Mouse (Mus musculus): ENCODE results near the gene Hacd2. TPM values are rescaled to one million over a fixed set of nuclear protein-coding genes. Genes with fewer than 3 reads are reported as not detected.
A peak's percentile ranks its signal among the peaks of the same experiment; 100 is the strongest.

Hacd2 gene
- polyA plus RNA-seq, 1 experiment from 2014 or later, result 49.9 TPM

- peak overlapping the region; percentile 50; the same call in 1 of the 2 replicates for H3K9ac ChIP-seq (ENCODE audit: low read depth, low read length)
- H3K27ac ChIP-seq (ENCODE audit: low read depth, low read length), result no peak overlapping the region
- H3K9me3 ChIP-seq (ENCODE audit: control insufficient read depth, low read length), result no peaks in the 10 kb centered on the region
- peak overlapping the region; percentile 63 for H3K4me2 ChIP-seq (ENCODE audit: low read length)
- peaks cover 10% of the 10 kb centered on the region for H3K27me3 ChIP-seq (replicated peaks; ENCODE audit: control insufficient read depth, insufficient read depth, low read length)
- WGBS, result 53% methylated on average over 5 of the region's 5 CpGs
- H3K4me3 ChIP-seq (ENCODE audit: low read length), result peak overlapping the region; percentile 73
- H3K4me1 ChIP-seq (ENCODE audit: control insufficient read depth, insufficient read depth, low read depth, low read length), result peaks cover 11% of the 10 kb centered on the region
- 0 out of 2 replicates have a peak, but pooled peaks cover 3% of the 10 kb centered on the region for H3K36me3 ChIP-seq (ENCODE audit: control insufficient read depth, insufficient read depth, low read length)
- no peak; the same call in 1 of the 2 replicates for ATAC-seq
Observed at GRCm38 (mm10) chr16:35021903-35022241, 356 bp upstream of the Hacd2 start.

GRCm38 (mm10) chr16:35023138-35023735 lies 1.0 kb downstream of the Hacd2 start:
- Histone ChIP-seq H3K4me1 (ENCODE audit: control insufficient read depth, insufficient read depth, low read depth, low read length) (peaks cover 11% of the 10 kb centered on the region), H3K9ac (ENCODE audit: low read depth, low read length) (peak overlapping the region; percentile 81), H3K4me3 (ENCODE audit: low read length) (peak overlapping the region; percentile 73), H3K27ac (ENCODE audit: low read depth, low read length) (no peak overlapping the region), H3K9me3 (ENCODE audit: control insufficient read depth, low read length) (no peaks in the 10 kb centered on the region), H3K27me3 (replicated peaks; ENCODE audit: control insufficient read depth, insufficient read depth, low read length) (peaks cover 9% of the 10 kb centered on the region), H3K4me2 (ENCODE audit: low read length) (peak overlapping the region; percentile 63), H3K36me3 (ENCODE audit: control insufficient read depth, insufficient read depth, low read length) (0 out of 2 replicates have a peak, but pooled peaks cover 3% of the 10 kb centered on the region)
- 5% methylated on average over 8 of the region's 8 CpGs for WGBS
- no peak for ATAC-seq

GRCm38 (mm10) chr16:35024300-35024699 lies 2.1 kb downstream of the Hacd2 start:
- Histone ChIP-seq H3K27me3 (replicated peaks; ENCODE audit: control insufficient read depth, insufficient read depth, low read length) (peaks cover 5% of the 10 kb centered on the region), H3K9ac (ENCODE audit: low read depth, low read length) (no peak overlapping the region), H3K36me3 (ENCODE audit: control insufficient read depth, insufficient read depth, low read length) (0 out of 2 replicates have a peak, but pooled peaks cover 3% of the 10 kb centered on the region), H3K27ac (ENCODE audit: low read depth, low read length) (no peak overlapping the region), H3K4me3 (ENCODE audit: low read length) (no peak overlapping the region), H3K4me2 (ENCODE audit: low read length) (no peak overlapping the region), H3K4me1 (ENCODE audit: control insufficient read depth, insufficient read depth, low read depth, low read length) (peaks cover 11% of the 10 kb centered on the region), H3K9me3 (ENCODE audit: control insufficient read depth, low read length) (no peaks in the 10 kb centered on the region)
- 83% methylated on average over 5 of the region's 5 CpGs for WGBS
- no peak for ATAC-seq

- Histone ChIP-seq H3K27me3 (replicated peaks; ENCODE audit: control insufficient read depth, insufficient read depth, low read length) (0 out of 2 replicates have a peak, but pooled peaks cover 2% of the 10 kb centered on the region), H3K36me3 (ENCODE audit: control insufficient read depth, insufficient read depth, low read length) (0 out of 2 replicates have a peak, but pooled peaks cover 3% of the 10 kb centered on the region), H3K9ac (ENCODE audit: low read depth, low read length) (no peak overlapping the region), H3K4me2 (ENCODE audit: low read length) (no peak overlapping the region), H3K27ac (ENCODE audit: low read depth, low read length) (no peak overlapping the region), H3K4me1 (ENCODE audit: control insufficient read depth, insufficient read depth, low read depth, low read length) (peaks cover 11% of the 10 kb centered on the region), H3K9me3 (ENCODE audit: control insufficient read depth, low read length) (no peaks in the 10 kb centered on the region), H3K4me3 (ENCODE audit: low read length) (no peak overlapping the region)
- WGBS, result 92% methylated on average over 4 of the region's 4 CpGs
- ATAC-seq, result no peak
Observed at GRCm38 (mm10) chr16:35025347-35025746, 3.1 kb downstream of the Hacd2 start.

GRCm38 (mm10) chr16:35033241-35033640 lies 11.0 kb downstream of the Hacd2 start:
- Histone ChIP-seq H3K4me1 (ENCODE audit: control insufficient read depth, insufficient read depth, low read depth, low read length) (no peaks in the 10 kb centered on the region), H3K4me3 (ENCODE audit: low read length) (no peak overlapping the region), H3K9ac (ENCODE audit: low read depth, low read length) (no peak overlapping the region), H3K9me3 (ENCODE audit: control insufficient read depth, low read length) (no peaks in the 10 kb centered on the region), H3K4me2 (ENCODE audit: low read length) (no peak overlapping the region), H3K27me3 (replicated peaks; ENCODE audit: control insufficient read depth, insufficient read depth, low read length) (no peaks in the 10 kb centered on the region), H3K36me3 (ENCODE audit: control insufficient read depth, insufficient read depth, low read length) (no peaks in the 10 kb centered on the region; the same call in none of the 2 replicates), H3K27ac (ENCODE audit: low read depth, low read length) (no peak overlapping the region)
- no peak for ATAC-seq
- WGBS, result 90% methylated on average over 3 of the region's 3 CpGs

- Histone ChIP-seq H3K9ac (ENCODE audit: low read depth, low read length) (no peak overlapping the region), H3K4me2 (ENCODE audit: low read length) (no peak overlapping the region), H3K4me1 (ENCODE audit: control insufficient read depth, insufficient read depth, low read depth, low read length) (no peaks in the 10 kb centered on the region), H3K27me3 (replicated peaks; ENCODE audit: control insufficient read depth, insufficient read depth, low read length) (no peaks in the 10 kb centered on the region), H3K4me3 (ENCODE audit: low read length) (no peak overlapping the region), H3K27ac (ENCODE audit: low read depth, low read length) (no peak overlapping the region), H3K9me3 (ENCODE audit: control insufficient read depth, low read length) (no peaks in the 10 kb centered on the region), H3K36me3 (ENCODE audit: control insufficient read depth, insufficient read depth, low read length) (no peaks in the 10 kb centered on the region; the same call in none of the 2 replicates)
- no peak for ATAC-seq
- 81% methylated on average over 8 of the region's 8 CpGs for WGBS
Observed at GRCm38 (mm10) chr16:35033809-35034577, 11.8 kb downstream of the Hacd2 start.

GRCm38 (mm10) chr16:35034971-35035370 lies 12.7 kb downstream of the Hacd2 start:
- Histone ChIP-seq H3K4me3 (ENCODE audit: low read length) (no peak overlapping the region), H3K9me3 (ENCODE audit: control insufficient read depth, low read length) (no peaks in the 10 kb centered on the region), H3K27ac (ENCODE audit: low read depth, low read length) (no peak overlapping the region), H3K36me3 (ENCODE audit: control insufficient read depth, insufficient read depth, low read length) (no peaks in the 10 kb centered on the region; the same call in none of the 2 replicates), H3K9ac (ENCODE audit: low read depth, low read length) (no peak overlapping the region), H3K4me1 (ENCODE audit: control insufficient read depth, insufficient read depth, low read depth, low read length) (no peaks in the 10 kb centered on the region), H3K27me3 (replicated peaks; ENCODE audit: control insufficient read depth, insufficient read depth, low read length) (no peaks in the 10 kb centered on the region), H3K4me2 (ENCODE audit: low read length) (no peak overlapping the region)
- 95% methylated on average over 5 of the region's 5 CpGs for WGBS
- no peak for ATAC-seq

GRCm38 (mm10) chr16:35036754-35037153 lies 14.5 kb downstream of the Hacd2 start:
- ATAC-seq, result no peak
- no peak overlapping the region for H3K4me3 ChIP-seq (ENCODE audit: low read length)
- H3K4me1 ChIP-seq (ENCODE audit: control insufficient read depth, insufficient read depth, low read depth, low read length), result no peaks in the 10 kb centered on the region
- no peak overlapping the region for H3K9ac ChIP-seq (ENCODE audit: low read depth, low read length)
- H3K4me2 ChIP-seq (ENCODE audit: low read length), result no peak overlapping the region
- H3K36me3 ChIP-seq (ENCODE audit: control insufficient read depth, insufficient read depth, low read length), result no peaks in the 10 kb centered on the region; the same call in none of the 2 replicates
- H3K27ac ChIP-seq (ENCODE audit: low read depth, low read length), result no peak overlapping the region
- H3K9me3 ChIP-seq (ENCODE audit: control insufficient read depth, low read length), result no peaks in the 10 kb centered on the region
- WGBS, result 93% methylated on average over 5 of the region's 5 CpGs
- no peaks in the 10 kb centered on the region for H3K27me3 ChIP-seq (replicated peaks; ENCODE audit: control insufficient read depth, insufficient read depth, low read length)

- no peak for ATAC-seq
- Histone ChIP-seq H3K4me2 (ENCODE audit: low read length) (no peak overlapping the region), H3K36me3 (ENCODE audit: control insufficient read depth, insufficient read depth, low read length) (peaks cover 3% of the 10 kb centered on the region), H3K9me3 (ENCODE audit: control insufficient read depth, low read length) (no peaks in the 10 kb centered on the region), H3K4me1 (ENCODE audit: control insufficient read depth, insufficient read depth, low read depth, low read length) (no peaks in the 10 kb centered on the region), H3K27ac (ENCODE audit: low read depth, low read length) (no peak overlapping the region), H3K4me3 (ENCODE audit: low read length) (no peak overlapping the region), H3K27me3 (replicated peaks; ENCODE audit: control insufficient read depth, insufficient read depth, low read length) (no peaks in the 10 kb centered on the region), H3K9ac (ENCODE audit: low read depth, low read length) (no peak overlapping the region)
- 15% methylated on average over 4 of the region's 4 CpGs for WGBS
Observed at GRCm38 (mm10) chr16:35038343-35039057, 16.3 kb downstream of the Hacd2 start.
